Mouse (Mus musculus) neural tube, embryonic 13.5 days (tissue): Measurements from ENCODE around the gene Ppp1r13l. TPM values are rescaled to one million over a fixed set of nuclear protein-coding genes. Genes with fewer than 3 reads are reported as not detected.
A peak's percentile ranks its signal among the peaks of the same experiment; 100 is the strongest.

Source experiments
- ATAC-seq: fragments of 200-750 bp; cut with Nextera tagmentation; 2 replicates; pipeline ENCODE4 v1.8.0; 2017; ENCODE audit warnings: low read depth, mild to moderate bottlenecking, moderate TSS enrichment, moderate library complexity
- H3K27ac ChIP-seq: fragments of 300-500 bp; sonication (generic); replicated peaks from 2 replicates; pipeline ENCODE4 v1.5.1; 2015; ENCODE audit warnings: moderate library complexity, mild to moderate bottlenecking, inconsistent platforms
- H3K27me3 ChIP-seq: fragments of 300-500 bp; sonication (generic); 2 replicates; pipeline ENCODE4 v1.6.1; 2015; ENCODE audit warnings: mild to moderate bottlenecking, inconsistent platforms
- H3K36me3 ChIP-seq: fragments of 300-500 bp; sonication (generic); 2 replicates; pipeline ENCODE4 v1.6.1; 2015; ENCODE audit warnings: mild to moderate bottlenecking, inconsistent platforms
- H3K4me1 ChIP-seq: fragments of 300-500 bp; sonication (generic); replicated peaks from 2 replicates; pipeline ENCODE4 v1.6.1; 2015; ENCODE audit warnings: inconsistent platforms
- H3K4me2 ChIP-seq: fragments of 300-500 bp; sonication (generic); 2 replicates; pipeline ENCODE4 v1.6.1; 2015; ENCODE audit warnings: inconsistent platforms, mild to moderate bottlenecking, moderate library complexity
- H3K4me3 ChIP-seq: fragments of 300-500 bp; sonication (generic); 2 replicates; pipeline ENCODE4 v1.5.1; 2015; ENCODE audit warnings: mild to moderate bottlenecking, inconsistent platforms
- H3K9ac ChIP-seq: fragments of 300-500 bp; sonication (generic); 2 replicates; pipeline ENCODE4 v1.6.1; 2015; ENCODE audit warnings: moderate library complexity, mild to moderate bottlenecking, inconsistent platforms
- H3K9me3 ChIP-seq: fragments of 300-500 bp; sonication (generic); 2 replicates; pipeline ENCODE4 v1.6.1; 2016; ENCODE audit warnings: inconsistent platforms
- WGBS: fragments of 180-500 bp; shearing (Covaris S2); methylation state at CpG from one replicate; pipeline ENCODE4 v1.1.7; 2015; 5-methylcytosine and 5-hydroxymethylcytosine counted together
- polyA plus RNA-seq: library from polyadenylated mRNA; unstranded; fragments of >200 nt; fragmentation: Nextera tagmentation; extraction: Ambion mirVana; gene quantifications from 2 replicates; pipeline ENCODE4 v1.2.1, GENCODE M21; 2015

Ppp1r13l gene
- polyA plus RNA-seq, 1 experiment from 2014 or later, result 1.2 TPM

GRCm38 (mm10) chr7:19357381-19358375 lies 1.9 kb upstream of the Ppp1r13l start:
- Histone ChIP-seq H3K4me3 (no peak overlapping the region; the same call in 1 of the 2 replicates), H3K4me1 (peaks cover 37% of the 10 kb centered on the region), H3K9ac (peak overlapping the region; percentile 83; the same call in 1 of the 2 replicates), H3K27ac (no peak overlapping the region), H3K36me3 (peaks cover 48% of the 10 kb centered on the region), H3K4me2 (peak overlapping the region; percentile 95), H3K27me3 (peaks cover 11% of the 10 kb centered on the region; the same call in 1 of the 2 replicates), H3K9me3 (no peaks in the 10 kb centered on the region)
- WGBS, result 92% methylated on average over 25 of the region's 25 CpGs
- ATAC-seq, result no peak

GRCm38 (mm10) chr7:19358634-19359033 lies 915 bp upstream of the Ppp1r13l start:
- peak overlapping the region; percentile 95 for H3K4me2 ChIP-seq
- H3K9me3 ChIP-seq, result no peaks in the 10 kb centered on the region
- H3K36me3 ChIP-seq, result peaks cover 39% of the 10 kb centered on the region
- H3K27ac ChIP-seq, result no peak overlapping the region
- H3K27me3 ChIP-seq, result peaks cover 11% of the 10 kb centered on the region; the same call in 1 of the 2 replicates
- 21% methylated on average over 13 of the region's 13 CpGs for WGBS
- peaks cover 37% of the 10 kb centered on the region for H3K4me1 ChIP-seq
- H3K4me3 ChIP-seq, result peak overlapping the region; percentile 72
- H3K9ac ChIP-seq, result peak overlapping the region; percentile 83
- no peak for ATAC-seq

GRCm38 (mm10) chr7:19359892-19360641 lies 518 bp downstream of the Ppp1r13l start:
- H3K36me3 ChIP-seq, result peaks cover 26% of the 10 kb centered on the region
- WGBS, result under 1% methylated on average over 45 of the region's 45 CpGs
- H3K4me3 ChIP-seq, result peak overlapping the region; percentile 72
- H3K4me1 ChIP-seq, result peaks cover 41% of the 10 kb centered on the region
- peaks cover 11% of the 10 kb centered on the region; the same call in 1 of the 2 replicates for H3K27me3 ChIP-seq
- peak overlapping the region; percentile 83 for H3K9ac ChIP-seq
- H3K4me2 ChIP-seq, result peak overlapping the region; percentile 95
- H3K27ac ChIP-seq, result no peak overlapping the region
- H3K9me3 ChIP-seq, result no peaks in the 10 kb centered on the region
- peak; percentile 78 for ATAC-seq

- WGBS, result under 1% methylated on average over 27 of the region's 27 CpGs
- H3K4me1 ChIP-seq, result peaks cover 41% of the 10 kb centered on the region
- H3K4me2 ChIP-seq, result peak overlapping the region; percentile 95
- H3K36me3 ChIP-seq, result peaks cover 21% of the 10 kb centered on the region
- no peak overlapping the region for H3K27ac ChIP-seq
- peaks cover 11% of the 10 kb centered on the region; the same call in 1 of the 2 replicates for H3K27me3 ChIP-seq
- ATAC-seq, result peak; percentile 55
- H3K9ac ChIP-seq, result peak overlapping the region; percentile 70
- H3K4me3 ChIP-seq, result peak overlapping the region; percentile 72
- no peaks in the 10 kb centered on the region for H3K9me3 ChIP-seq
These were observed 1.4 kb downstream of the Ppp1r13l start for GRCm38 (mm10) chr7:19360944-19361343.

DNA sequence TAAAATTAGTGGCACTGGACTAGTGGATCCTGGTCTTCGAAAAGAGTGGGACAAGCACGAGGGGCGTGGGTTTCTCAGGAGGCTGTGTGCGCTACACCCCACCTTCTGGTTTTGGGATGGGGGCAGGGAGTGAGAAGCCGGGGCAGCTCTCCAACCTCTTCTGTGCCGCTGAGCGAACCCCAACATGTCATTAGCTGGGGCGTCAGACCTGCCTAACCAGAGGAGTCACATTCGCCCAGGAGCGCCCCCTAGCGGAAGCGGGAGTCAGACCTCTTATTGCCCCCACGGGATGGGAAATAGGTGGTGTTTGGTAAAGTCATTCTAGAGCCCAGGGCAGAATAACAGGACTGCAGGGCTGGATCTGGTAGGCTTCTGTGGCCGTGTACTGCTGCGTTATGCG lies 2.2 kb downstream of the Ppp1r13l start:
- ATAC-seq, result no peak
- peaks cover 13% of the 10 kb centered on the region for H3K36me3 ChIP-seq
- H3K9ac ChIP-seq, result peak overlapping the region; percentile 70
- H3K9me3 ChIP-seq, result no peaks in the 10 kb centered on the region
- H3K4me2 ChIP-seq, result peak overlapping the region; percentile 95
- H3K4me1 ChIP-seq, result peaks cover 41% of the 10 kb centered on the region
- no peak overlapping the region for H3K27ac ChIP-seq
- H3K4me3 ChIP-seq, result peak overlapping the region; percentile 72
- H3K27me3 ChIP-seq, result peaks cover 11% of the 10 kb centered on the region; the same call in 1 of the 2 replicates
- 12% methylated on average over 16 of the region's 16 CpGs for WGBS

DNA sequence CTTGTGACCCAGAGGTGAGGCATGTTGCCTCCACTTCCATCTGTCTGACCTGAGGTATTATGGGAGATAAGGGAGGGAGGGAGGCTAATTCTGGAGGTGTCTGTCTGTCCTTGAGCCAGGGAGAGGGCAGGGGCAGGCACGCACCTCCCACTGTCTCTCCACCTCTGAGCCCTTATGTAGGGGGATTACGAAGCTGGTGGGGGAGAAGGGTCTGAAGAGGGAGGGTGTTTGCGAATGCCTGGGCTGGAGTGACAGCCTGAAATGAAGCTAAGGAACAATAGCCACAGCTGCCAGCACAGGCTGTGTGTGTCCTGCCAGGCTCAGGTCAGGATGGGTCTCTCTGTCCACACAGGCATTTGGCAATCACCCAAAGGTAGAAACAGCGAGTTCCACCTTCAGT lies 2.7 kb downstream of the Ppp1r13l start:
- Histone ChIP-seq H3K9me3 (no peaks in the 10 kb centered on the region), H3K36me3 (peaks cover 8% of the 10 kb centered on the region), H3K9ac (no peak overlapping the region), H3K27ac (no peak overlapping the region), H3K4me2 (0 out of 2 replicates have a peak overlapping the region, but pooled peaks have one; percentile 95), H3K4me3 (no peak overlapping the region), H3K27me3 (peaks cover 11% of the 10 kb centered on the region; the same call in 1 of the 2 replicates), H3K4me1 (peaks cover 41% of the 10 kb centered on the region)
- 40% methylated on average over 4 of the region's 4 CpGs for WGBS
- ATAC-seq, result no peak

GRCm38 (mm10) chr7:19363881-19364280 lies 4.3 kb downstream of the Ppp1r13l start:
- 3% methylated on average over 18 of the region's 18 CpGs for WGBS
- no peak for ATAC-seq
- H3K9ac ChIP-seq, result no peak overlapping the region

DNA sequence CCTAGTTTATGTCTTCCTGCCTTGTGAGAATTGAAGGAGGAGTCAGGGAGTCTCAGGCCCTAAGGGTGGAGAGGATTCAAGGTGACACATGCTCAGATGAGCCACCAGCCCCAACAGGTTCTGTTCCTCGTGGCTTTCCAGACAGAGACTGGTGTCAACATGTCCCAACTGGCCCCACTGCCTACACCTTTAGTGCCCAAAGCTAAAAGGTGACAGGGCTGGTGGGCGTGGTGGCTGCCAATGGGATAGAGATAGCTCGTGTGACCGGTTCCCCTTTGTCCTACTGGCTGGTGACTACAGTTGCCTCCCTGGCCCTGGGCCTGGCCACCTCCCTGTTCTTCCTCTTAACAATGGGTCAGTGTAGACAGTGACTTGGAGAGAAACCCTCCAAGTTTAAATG lies 5.8 kb downstream of the Ppp1r13l start:
- no peaks in the 10 kb centered on the region for H3K36me3 ChIP-seq
- 83% methylated on average over 4 of the region's 4 CpGs for WGBS
- peaks cover 25% of the 10 kb centered on the region for H3K27me3 ChIP-seq
- peaks cover 28% of the 10 kb centered on the region for H3K4me1 ChIP-seq
- no peak overlapping the region for H3K27ac ChIP-seq
- H3K9ac ChIP-seq, result no peak overlapping the region
- no peak for ATAC-seq
- no peak overlapping the region for H3K4me2 ChIP-seq
- no peaks in the 10 kb centered on the region for H3K9me3 ChIP-seq
- no peak overlapping the region for H3K4me3 ChIP-seq

More at GRCm38 (mm10) chr7:19363881-19364280, 4.3 kb downstream of the Ppp1r13l start:
- Histone ChIP-seq H3K4me3 (no peak overlapping the region), H3K9me3 (no peaks in the 10 kb centered on the region), H3K4me1 (peaks cover 28% of the 10 kb centered on the region), H3K36me3 (no peaks in the 10 kb centered on the region), H3K27ac (no peak overlapping the region), H3K27me3 (peaks cover 17% of the 10 kb centered on the region), H3K4me2 (no peak overlapping the region)

GRCm38 (mm10) chr7:19368380-19368779 lies 8.8 kb downstream of the Ppp1r13l start:
- 18% methylated on average over 16 of the region's 16 CpGs for WGBS
- Histone ChIP-seq H3K4me3 (no peak overlapping the region), H3K9me3 (no peaks in the 10 kb centered on the region), H3K4me1 (peaks cover 9% of the 10 kb centered on the region), H3K27ac (no peak overlapping the region), H3K36me3 (no peaks in the 10 kb centered on the region), H3K4me2 (no peak overlapping the region), H3K27me3 (peaks cover 15% of the 10 kb centered on the region), H3K9ac (no peak overlapping the region)
- ATAC-seq, result no peak

DNA sequence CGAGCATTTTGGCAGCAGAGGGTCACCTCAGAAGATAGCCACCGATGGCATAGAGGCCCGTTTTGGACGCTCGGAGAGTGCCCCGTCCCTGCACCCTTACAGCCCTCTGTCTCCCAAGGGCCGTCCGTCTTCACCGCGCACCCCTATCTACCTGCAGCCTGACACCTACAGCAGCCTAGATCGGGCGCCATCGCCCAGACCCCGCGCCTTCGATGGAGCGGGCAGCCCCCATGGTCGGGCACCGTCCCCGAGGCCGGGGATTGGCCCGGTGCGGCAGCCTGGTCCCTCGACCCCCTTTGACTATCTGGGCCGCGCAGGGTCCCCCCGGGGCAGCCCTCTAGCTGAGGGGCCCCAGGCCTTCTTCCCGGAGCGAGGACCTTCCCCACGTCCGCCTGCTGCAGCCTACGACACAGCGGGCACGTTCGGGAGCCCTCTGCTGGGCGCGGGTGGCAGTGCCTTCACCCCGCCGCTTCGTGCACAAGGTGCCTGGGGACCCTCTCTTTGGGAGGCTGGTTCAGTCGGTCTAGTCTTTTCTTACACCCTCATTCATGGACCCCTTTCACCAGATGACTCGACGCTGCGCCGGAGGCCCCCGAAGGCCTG lies 10.4 kb downstream of the Ppp1r13l start:
- H3K27ac ChIP-seq, result no peak overlapping the region
- H3K4me3 ChIP-seq, result peak overlapping the region; percentile 35
- H3K27me3 ChIP-seq, result peaks cover 15% of the 10 kb centered on the region
- H3K4me1 ChIP-seq, result peaks cover 5% of the 10 kb centered on the region
- no peaks in the 10 kb centered on the region for H3K9me3 ChIP-seq
- peak overlapping the region; percentile 63 for H3K9ac ChIP-seq
- H3K36me3 ChIP-seq, result no peaks in the 10 kb centered on the region
- peak overlapping the region; percentile 54 for H3K4me2 ChIP-seq
- peak; percentile 80 for ATAC-seq
- WGBS, result 10% methylated on average over 46 of the region's 46 CpGs

DNA sequence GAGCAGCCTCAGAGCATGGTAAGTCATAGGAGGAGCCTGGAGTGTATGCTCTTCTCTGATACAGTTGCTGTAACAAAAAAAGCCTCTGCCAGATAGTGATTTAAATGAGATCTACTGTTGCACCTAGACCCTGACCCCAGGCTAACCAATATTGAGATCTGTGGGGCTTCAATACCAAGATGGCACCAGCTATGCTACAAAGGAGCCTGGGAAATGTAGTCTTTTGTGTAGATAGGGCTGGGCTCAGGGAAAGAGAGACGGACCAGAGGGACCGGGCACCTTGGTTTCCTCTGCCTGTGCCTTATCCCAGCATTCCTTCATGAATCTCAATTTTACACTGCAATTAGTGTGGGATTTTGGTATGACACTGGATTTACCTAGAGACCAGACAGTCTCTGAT lies 13.8 kb downstream of the Ppp1r13l start:
- Histone ChIP-seq H3K4me3 (no peak overlapping the region), H3K36me3 (no peaks in the 10 kb centered on the region), H3K27ac (no peak overlapping the region), H3K9ac (no peak overlapping the region), H3K4me2 (no peak overlapping the region), H3K4me1 (peaks cover 5% of the 10 kb centered on the region), H3K27me3 (peaks cover 14% of the 10 kb centered on the region), H3K9me3 (no peaks in the 10 kb centered on the region)
- no peak for ATAC-seq
- WGBS, result 84% methylated on average over 2 of the region's 2 CpGs
